Mouse (Mus musculus) stomach, postnatal 0 days (tissue): ENCODE data around the gene Rbms1. TPM values are rescaled to one million over a fixed set of nuclear protein-coding genes. Genes with fewer than 3 reads are reported as not detected.
A peak's percentile ranks its signal among the peaks of the same experiment; 100 is the strongest.

Source experiments
- ATAC-seq: fragments of 200-750 bp; cut with Nextera tagmentation; 2 replicates; pipeline ENCODE4 v1.8.0; 2017; ENCODE audit not compliant: low FRiP score, low TSS enrichment
- DNase-seq: peaks from one replicate; pipeline ENCODE4 v3.0.0-alpha.2; 2016; ENCODE audit warnings: low spot score
- H3K27ac ChIP-seq: fragments of 300-500 bp; sonication (generic); replicated peaks from 2 replicates; pipeline ENCODE4 v1.5.1; 2014; ENCODE audit warnings: mild to moderate bottlenecking, control low read depth
- H3K27me3 ChIP-seq: fragments of 300-500 bp; sonication (generic); 2 replicates; pipeline ENCODE4 v1.6.1; 2014; ENCODE audit warnings: low read length; ENCODE audit not compliant: control insufficient read depth, insufficient read depth
- H3K36me3 ChIP-seq: fragments of 300-500 bp; sonication (generic); 2 replicates; pipeline ENCODE4 v1.6.1; 2014; ENCODE audit warnings: low read length, mixed read lengths; ENCODE audit not compliant: control insufficient read depth, insufficient read depth
- H3K4me1 ChIP-seq: fragments of 300-500 bp; sonication (generic); replicated peaks from 2 replicates; pipeline ENCODE4 v1.6.1; 2014; ENCODE audit warnings: antibody characterized with exemption; ENCODE audit not compliant: control insufficient read depth, insufficient read depth
- H3K4me2 ChIP-seq: fragments of 300-500 bp; sonication (generic); replicated peaks from 2 replicates; pipeline ENCODE4 v1.6.1; 2014; ENCODE audit warnings: low read depth, mild to moderate bottlenecking, control low read depth, moderate library complexity
- H3K4me3 ChIP-seq: fragments of 300-500 bp; sonication (generic); 2 replicates; pipeline ENCODE4 v1.5.1; 2014; ENCODE audit warnings: low read depth, low read length, control low read depth
- H3K9ac ChIP-seq: fragments of 300-500 bp; sonication (generic); 2 replicates; pipeline ENCODE4 v1.6.1; 2014; ENCODE audit warnings: mild to moderate bottlenecking, low read length, control low read depth, mixed read lengths
- H3K9me3 ChIP-seq: fragments of 300-500 bp; sonication (generic); 2 replicates; pipeline ENCODE4 v1.6.1; 2016; ENCODE audit warnings: low read length; ENCODE audit not compliant: control insufficient read depth
- CTCF ChIP-seq: IDR thresholded peaks from 2 replicates; pipeline ENCODE4 v1.5.1; 2016; ENCODE audit warnings: antibody characterized with exemption, low read depth, mild to moderate bottlenecking, moderate library complexity
- EP300 ChIP-seq: optimal IDR thresholded peaks from 2 replicates; pipeline ENCODE3; 2016; ENCODE audit warnings: antibody characterized with exemption
- WGBS: fragments of 180-500 bp; shearing (Covaris S2); extraction: QIAGEN DNeasy Blood & Tissue Kit; methylation state at CpG from one replicate; pipeline ENCODE4 v1.1.7; 2014; 5-methylcytosine and 5-hydroxymethylcytosine counted together
- polyA plus RNA-seq: library from polyadenylated mRNA; unstranded; fragments of >200 nt; fragmentation: Nextera tagmentation; extraction: Ambion mirVana; gene quantifications from 2 replicates; pipeline ENCODE4 v1.2.1, GENCODE M21; 2015

The Rbms1 gene
- polyA plus RNA-seq, 1 experiment from 2014 or later = 81.1 TPM

DNA sequence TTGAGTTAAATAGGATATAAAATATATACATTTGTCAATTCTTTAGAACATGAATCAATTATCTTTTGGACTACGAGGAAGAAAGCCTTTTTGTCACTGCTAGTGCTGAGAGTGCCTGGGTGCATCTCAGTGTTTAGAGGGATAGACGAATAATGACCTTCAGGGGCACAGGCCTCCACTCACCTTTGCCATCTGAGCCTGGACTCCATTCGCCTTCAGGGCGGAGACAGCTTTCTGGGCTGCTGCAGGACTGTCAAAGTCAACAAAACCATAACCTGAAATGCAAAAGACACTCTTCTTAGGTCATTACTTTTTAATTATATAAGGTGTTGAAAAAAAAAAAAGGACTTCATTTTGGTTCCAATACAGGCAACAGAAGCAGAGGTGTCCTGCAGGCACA is 170.5 kb downstream of the Rbms1 start:
- H3K4me1 ChIP-seq = no peaks in the 10 kb centered on the region
- no peak overlapping the region for H3K9ac ChIP-seq
- 72% methylated on average over 4 of the region's 4 CpGs for WGBS
- no peak overlapping the region for H3K4me2 ChIP-seq
- no peak overlapping the region for H3K27ac ChIP-seq
- H3K27me3 ChIP-seq = no peaks in the 10 kb centered on the region
- H3K9me3 ChIP-seq = no peaks in the 10 kb centered on the region
- no peak overlapping the region for H3K4me3 ChIP-seq
- ATAC-seq (no peak), DNase-seq (no peak)
- H3K36me3 ChIP-seq = peaks cover 4% of the 10 kb centered on the region; the same call in 1 of the 2 replicates
- TF ChIP-seq EP300 = no peak
- no peak for TF ChIP-seq CTCF

DNA sequence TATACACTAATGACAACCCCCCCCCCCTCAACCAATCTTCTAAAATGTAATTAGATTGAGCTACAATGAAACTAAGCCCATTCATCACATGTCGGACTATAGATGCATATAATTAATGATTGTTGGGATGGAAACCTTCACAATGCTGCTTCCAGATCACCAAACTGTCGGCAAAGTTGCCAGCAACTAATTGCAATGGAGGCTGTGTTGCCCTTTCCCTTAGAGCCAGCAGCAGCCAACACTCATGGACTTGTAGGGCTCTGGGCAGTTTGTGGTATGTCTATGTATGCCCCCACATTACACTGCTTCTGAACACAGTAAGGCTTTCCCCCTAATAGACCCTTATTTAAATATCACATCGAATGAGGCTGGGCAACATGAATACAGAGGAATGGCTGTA is 173.9 kb downstream of the Rbms1 start:
- no peaks in the 10 kb centered on the region for H3K4me1 ChIP-seq
- TF ChIP-seq EP300 = no peak
- no peak for TF ChIP-seq CTCF
- WGBS = 82% methylated on average over 3 of the region's 3 CpGs
- no peaks in the 10 kb centered on the region for H3K27me3 ChIP-seq
- DNase-seq (no peak), ATAC-seq (no peak)
- H3K9me3 ChIP-seq = no peaks in the 10 kb centered on the region
- H3K27ac ChIP-seq = no peak overlapping the region
- no peak overlapping the region for H3K9ac ChIP-seq
- H3K4me2 ChIP-seq = no peak overlapping the region
- H3K4me3 ChIP-seq = no peak overlapping the region
- no peaks in the 10 kb centered on the region; the same call in 1 of the 2 replicates for H3K36me3 ChIP-seq

DNA sequence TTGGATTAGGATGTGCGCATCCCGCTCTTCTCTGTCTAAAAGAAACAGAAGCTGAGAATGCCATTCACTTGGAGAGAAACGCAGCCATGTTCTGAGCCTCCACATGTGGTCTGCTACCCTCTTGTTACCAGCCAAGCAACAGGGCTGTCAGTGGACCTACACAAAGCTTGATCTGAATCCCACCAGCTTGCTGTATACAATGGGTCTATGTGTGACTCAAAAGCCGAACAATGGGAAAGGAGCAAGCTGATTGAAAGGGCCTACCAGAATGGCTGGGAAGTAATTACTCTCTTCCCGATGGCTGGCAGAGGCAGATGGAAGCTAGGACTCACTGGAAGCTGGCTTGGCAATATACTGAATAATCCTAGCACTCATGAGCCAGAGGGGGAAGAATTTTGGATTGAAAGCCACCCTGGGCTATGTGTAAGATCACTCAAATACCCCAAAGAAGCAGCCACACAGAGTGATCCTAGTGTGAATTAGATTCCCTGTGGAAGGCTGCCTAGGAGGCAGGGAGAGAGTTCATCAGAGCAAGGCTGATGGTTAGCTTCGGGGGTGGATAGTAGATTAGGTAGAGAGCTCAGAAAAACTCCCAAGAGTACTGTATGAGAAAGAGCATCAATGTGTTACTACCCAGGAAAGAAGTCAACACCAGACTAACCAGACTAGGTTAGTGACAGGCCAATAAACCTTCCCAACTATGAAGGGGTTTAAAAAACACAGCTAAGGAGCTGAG is 174.7 kb downstream of the Rbms1 start:
- Histone ChIP-seq H3K27ac (no peak overlapping the region), H3K4me3 (no peak overlapping the region), H3K9ac (no peak overlapping the region), H3K9me3 (no peaks in the 10 kb centered on the region), H3K36me3 (no peaks in the 10 kb centered on the region; the same call in 1 of the 2 replicates), H3K4me2 (no peak overlapping the region), H3K27me3 (no peaks in the 10 kb centered on the region), H3K4me1 (no peaks in the 10 kb centered on the region)
- TF ChIP-seq CTCF = no peak
- no peak for TF ChIP-seq EP300
- DNase-seq = no peak
- WGBS = 88% methylated on average over 6 of the region's 6 CpGs
- ATAC-seq = no peak

DNA sequence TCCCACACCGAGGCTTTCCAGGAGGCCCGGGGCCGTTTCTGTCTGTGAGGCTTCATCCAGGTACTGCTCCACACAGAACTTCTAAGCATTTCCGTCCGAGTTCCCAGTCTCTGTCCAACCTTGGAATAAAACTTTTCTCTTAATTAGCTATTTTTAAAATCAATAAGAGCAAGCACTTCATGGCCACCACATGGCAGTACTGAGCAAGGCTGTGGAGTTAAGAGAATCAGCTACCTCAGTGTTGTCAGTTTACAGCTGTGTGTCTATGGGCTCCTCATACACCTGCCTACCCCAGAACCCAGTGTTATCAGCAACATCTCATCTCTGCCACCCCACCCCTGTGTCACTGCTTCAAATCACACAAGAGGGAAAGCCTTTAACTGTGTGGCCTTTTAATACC is 175.9 kb downstream of the Rbms1 start:
- TF ChIP-seq EP300 = no peak
- peak; percentile 63 for TF ChIP-seq CTCF
- 82% methylated on average over 5 of the region's 5 CpGs for WGBS
- Histone ChIP-seq H3K4me1 (no peaks in the 10 kb centered on the region), H3K4me3 (no peak overlapping the region), H3K4me2 (no peak overlapping the region), H3K36me3 (peaks cover 2% of the 10 kb centered on the region; the same call in 1 of the 2 replicates), H3K27ac (no peak overlapping the region), H3K27me3 (no peaks in the 10 kb centered on the region), H3K9ac (no peak overlapping the region), H3K9me3 (no peaks in the 10 kb centered on the region)
- ATAC-seq (no peak), DNase-seq (no peak)

DNA sequence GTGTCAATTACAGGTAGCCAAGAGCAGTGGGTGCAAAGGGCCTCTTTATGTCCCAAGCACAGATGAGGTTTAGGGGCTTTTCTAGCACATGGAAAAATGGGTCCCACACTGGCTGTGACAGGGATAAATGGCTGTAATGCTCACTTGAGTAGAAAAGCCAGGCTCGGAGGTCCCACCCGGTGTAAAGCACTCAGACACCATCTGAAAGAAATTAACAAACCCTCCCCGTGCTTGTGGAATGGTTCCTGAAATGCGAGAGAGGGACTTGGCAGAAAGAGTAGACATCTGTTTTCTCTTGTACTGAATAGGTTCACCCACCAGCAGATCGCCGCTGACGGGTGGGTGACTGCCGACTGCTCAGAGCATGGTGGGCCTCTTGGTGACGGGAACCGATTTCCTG is 176.7 kb downstream of the Rbms1 start:
- Histone ChIP-seq H3K9me3 (no peaks in the 10 kb centered on the region), H3K36me3 (peaks cover 4% of the 10 kb centered on the region; the same call in 1 of the 2 replicates), H3K4me3 (no peak overlapping the region), H3K27me3 (no peaks in the 10 kb centered on the region), H3K4me2 (no peak overlapping the region), H3K9ac (no peak overlapping the region), H3K27ac (no peak overlapping the region), H3K4me1 (no peaks in the 10 kb centered on the region)
- DNase-seq (no peak), ATAC-seq (no peak)
- TF ChIP-seq CTCF = no peak
- no peak for TF ChIP-seq EP300
- 67% methylated on average over 10 of the region's 10 CpGs for WGBS

DNA sequence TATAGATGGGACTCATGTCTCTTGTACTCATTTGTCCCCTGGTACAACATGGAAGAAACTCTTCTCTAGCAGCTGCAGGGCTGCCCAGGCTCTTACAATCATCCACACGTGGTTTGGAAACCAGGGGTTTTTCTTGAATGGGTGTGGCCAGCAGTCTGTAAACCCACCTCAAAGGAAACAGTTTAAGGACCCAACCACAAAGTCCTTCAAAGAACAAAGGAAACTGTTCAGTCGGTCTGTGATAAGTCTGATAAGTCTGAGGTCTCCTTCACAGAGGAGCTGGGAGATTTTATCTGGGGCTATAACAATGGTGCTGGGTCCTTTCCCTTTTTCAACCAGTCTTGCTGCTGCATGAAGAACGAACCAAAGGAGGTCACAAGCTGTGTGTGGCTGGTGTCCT is 188.5 kb downstream of the Rbms1 start:
- H3K9me3 ChIP-seq = no peaks in the 10 kb centered on the region
- H3K4me3 ChIP-seq = no peak overlapping the region
- H3K9ac ChIP-seq = no peak overlapping the region
- H3K27me3 ChIP-seq = no peaks in the 10 kb centered on the region
- no peak for DNase-seq
- H3K4me2 ChIP-seq = no peak overlapping the region
- H3K27ac ChIP-seq = no peak overlapping the region
- 54% methylated on average over 3 of the region's 3 CpGs for WGBS
- H3K4me1 ChIP-seq = peaks cover 3% of the 10 kb centered on the region; the same call in 1 of the 2 replicates
- no peak for ATAC-seq
- H3K36me3 ChIP-seq = peaks cover 22% of the 10 kb centered on the region
- TF ChIP-seq CTCF (no peak), EP300 (no peak)
